Mouse (Mus musculus) liver, adult 2 months (tissue): ENCODE measurements around the gene Trpm5. TPM values are rescaled to one million over a fixed set of nuclear protein-coding genes. Genes with fewer than 3 reads are reported as not detected.

Experiments
- DNase-seq: peaks from one replicate; pipeline ENCODE4 v3.0.0-alpha.2; 2011; ENCODE audit warnings: low read depth, low spot score; ENCODE audit errors: extremely low read depth
- H3K27ac ChIP-seq: fragments of 200-500 bp; replicated peaks from 2 replicates; pipeline ENCODE4 v1.5.1; 2012; ENCODE audit warnings: low read depth, mild to moderate bottlenecking, control low read depth, inconsistent platforms, low read length; ENCODE audit not compliant: insufficient read depth
- H3K27me3 ChIP-seq: fragments of 200-500 bp; 2 replicates; pipeline ENCODE4 v1.6.1; 2012; ENCODE audit warnings: mild to moderate bottlenecking, moderate library complexity, low read length, inconsistent platforms; ENCODE audit not compliant: control insufficient read depth, insufficient read depth
- H3K36me3 ChIP-seq: fragments of 200-500 bp; 2 replicates; pipeline ENCODE4 v1.6.1; 2012; ENCODE audit warnings: low read length, inconsistent platforms; ENCODE audit not compliant: control insufficient read depth, insufficient read depth
- H3K4me1 ChIP-seq: fragments of 200-500 bp; 2 replicates; pipeline ENCODE4 v1.6.1; 2011; ENCODE audit warnings: low read length; ENCODE audit not compliant: control insufficient read depth, insufficient read depth
- H3K4me3 ChIP-seq: fragments of 200-500 bp; 2 replicates; pipeline ENCODE4 v1.5.1; 2011; ENCODE audit warnings: low read depth, mild to moderate bottlenecking, control low read depth, low read length, moderate library complexity; ENCODE audit not compliant: insufficient read depth
- H3K79me2 ChIP-seq: fragments of 200-500 bp; 2 replicates; pipeline ENCODE4 v1.6.1; 2012; ENCODE audit warnings: inconsistent platforms, mild to moderate bottlenecking, low read length, moderate library complexity; ENCODE audit not compliant: control insufficient read depth, insufficient read depth
- H3K9ac ChIP-seq: fragments of 200-500 bp; 2 replicates; pipeline ENCODE4 v1.6.1; 2012; ENCODE audit warnings: low read depth, mild to moderate bottlenecking, control low read depth, inconsistent platforms, low read length
- CTCF ChIP-seq: fragments of 200-500 bp; IDR thresholded peaks from 2 replicates; pipeline ENCODE4 v1.5.1; 2011; ENCODE audit warnings: low read depth, low read length, control low read depth
- POLR2A ChIP-seq: fragments of 200-500 bp; IDR thresholded peaks from 2 replicates; pipeline ENCODE4 v1.6.1; 2011; ENCODE audit warnings: low read length, control low read depth; ENCODE audit not compliant: insufficient read depth; ENCODE audit errors: extremely low read depth
- WGBS: fragments of 180-500 bp; shearing (Covaris S2); methylation state at CpG from one replicate; pipeline ENCODE4 v1.1.7; 2018; 5-methylcytosine and 5-hydroxymethylcytosine counted together
- polyA plus RNA-seq: library from polyadenylated mRNA; depleted of rRNA; stranded (reverse); fragments of >200 nt; gene quantifications from 2 replicates; pipeline ENCODE4 v1.2.3, GENCODE M21; 2012
- total RNA-seq: library from RNA; depleted of rRNA; stranded (reverse); fragments of >200 nt; gene quantifications from 2 replicates; pipeline ENCODE4 v1.2.3, GENCODE M21; 2014

Gene Trpm5
- total and polyA plus RNA-seq, 2 experiments = under 0.01 to 0.02 TPM

DNA sequence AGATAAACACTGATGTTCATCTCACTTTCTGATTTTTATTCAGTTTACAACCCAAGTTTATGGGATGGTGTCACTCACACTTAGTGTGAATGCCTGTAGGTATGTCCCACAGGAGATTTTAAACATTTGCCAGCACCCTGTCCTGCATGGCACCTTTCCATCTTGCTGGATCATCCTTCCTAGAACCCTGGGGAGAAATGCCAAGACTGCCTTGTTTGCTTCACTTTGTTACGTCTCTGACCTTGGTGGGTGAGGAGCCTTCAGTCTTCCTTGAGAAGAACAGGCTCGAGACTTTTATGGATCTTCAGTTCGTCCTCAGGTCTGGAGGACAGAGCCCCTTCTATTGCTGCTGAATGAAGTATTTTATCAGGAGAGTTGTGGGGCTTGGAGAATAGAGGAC, 45.1 kb downstream of the Trpm5 start:
- peaks cover 30% of the 10 kb centered on the region for H3K4me1 ChIP-seq
- H3K27me3 ChIP-seq = no peaks in the 10 kb centered on the region
- TF ChIP-seq POLR2A (no peak), CTCF (no peak)
- peaks cover 16% of the 10 kb centered on the region for H3K79me2 ChIP-seq
- H3K9ac ChIP-seq = no peak overlapping the region
- WGBS = 44% methylated on average over 3 of the region's 3 CpGs
- H3K27ac ChIP-seq = peak overlapping the region; percentile 72
- H3K4me3 ChIP-seq = no peak overlapping the region
- no peaks in the 10 kb centered on the region for H3K36me3 ChIP-seq
- DNase-seq = no peak

DNA sequence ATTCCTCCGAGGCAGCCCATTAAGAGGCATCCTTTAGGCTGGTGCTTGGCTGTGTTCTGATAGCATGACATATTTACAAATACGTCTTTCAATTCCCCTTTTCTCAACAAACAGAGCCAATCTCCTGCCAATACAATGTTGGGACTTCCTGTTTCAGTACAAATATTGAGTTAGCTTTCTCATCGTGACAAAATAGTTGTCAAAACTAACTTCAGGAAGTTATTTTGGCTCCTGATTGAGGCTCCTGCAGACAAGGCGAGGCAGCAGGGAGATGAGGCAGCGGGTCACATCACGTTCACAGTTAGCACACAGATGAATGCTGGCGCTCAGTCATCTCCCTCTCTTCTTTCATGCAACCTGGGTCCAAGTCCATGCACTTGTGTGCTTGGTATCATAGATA, 48.1 kb downstream of the Trpm5 start:
- TF ChIP-seq POLR2A (no peak), CTCF (no peak)
- WGBS = 24% methylated on average over 7 of the region's 7 CpGs
- H3K79me2 ChIP-seq = no peaks in the 10 kb centered on the region
- peaks cover 33% of the 10 kb centered on the region for H3K4me1 ChIP-seq
- H3K9ac ChIP-seq = no peak overlapping the region
- H3K27me3 ChIP-seq = no peaks in the 10 kb centered on the region
- H3K27ac ChIP-seq = no peak overlapping the region
- DNase-seq = no peak
- H3K36me3 ChIP-seq = no peaks in the 10 kb centered on the region
- no peak overlapping the region for H3K4me3 ChIP-seq

DNA sequence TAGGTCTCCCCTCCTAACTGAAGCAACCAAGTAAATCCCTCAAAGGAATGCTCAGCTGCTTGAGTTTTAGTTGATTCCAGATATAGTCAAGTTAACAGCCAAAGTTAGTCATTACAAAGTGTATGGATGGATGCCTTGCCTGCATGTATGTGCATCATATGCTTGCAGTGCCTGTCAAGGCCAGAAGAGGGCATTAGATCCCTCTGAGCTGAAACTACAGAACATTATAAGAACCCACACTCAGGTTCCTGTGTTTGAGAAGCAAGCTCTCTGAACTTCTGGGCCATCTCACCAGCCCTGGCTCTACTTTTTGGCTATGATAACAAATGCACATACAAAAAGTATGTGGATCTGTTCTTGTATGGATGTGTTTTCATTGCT, 49.6 kb downstream of the Trpm5 start:
- H3K9ac ChIP-seq = no peak overlapping the region
- TF ChIP-seq CTCF (no peak), POLR2A (no peak)
- no peak for DNase-seq
- no peak overlapping the region for H3K27ac ChIP-seq
- no peak overlapping the region for H3K4me3 ChIP-seq
- no peaks in the 10 kb centered on the region for H3K27me3 ChIP-seq
- no peaks in the 10 kb centered on the region for H3K79me2 ChIP-seq
- H3K36me3 ChIP-seq = no peaks in the 10 kb centered on the region
- peaks cover 26% of the 10 kb centered on the region for H3K4me1 ChIP-seq

DNA sequence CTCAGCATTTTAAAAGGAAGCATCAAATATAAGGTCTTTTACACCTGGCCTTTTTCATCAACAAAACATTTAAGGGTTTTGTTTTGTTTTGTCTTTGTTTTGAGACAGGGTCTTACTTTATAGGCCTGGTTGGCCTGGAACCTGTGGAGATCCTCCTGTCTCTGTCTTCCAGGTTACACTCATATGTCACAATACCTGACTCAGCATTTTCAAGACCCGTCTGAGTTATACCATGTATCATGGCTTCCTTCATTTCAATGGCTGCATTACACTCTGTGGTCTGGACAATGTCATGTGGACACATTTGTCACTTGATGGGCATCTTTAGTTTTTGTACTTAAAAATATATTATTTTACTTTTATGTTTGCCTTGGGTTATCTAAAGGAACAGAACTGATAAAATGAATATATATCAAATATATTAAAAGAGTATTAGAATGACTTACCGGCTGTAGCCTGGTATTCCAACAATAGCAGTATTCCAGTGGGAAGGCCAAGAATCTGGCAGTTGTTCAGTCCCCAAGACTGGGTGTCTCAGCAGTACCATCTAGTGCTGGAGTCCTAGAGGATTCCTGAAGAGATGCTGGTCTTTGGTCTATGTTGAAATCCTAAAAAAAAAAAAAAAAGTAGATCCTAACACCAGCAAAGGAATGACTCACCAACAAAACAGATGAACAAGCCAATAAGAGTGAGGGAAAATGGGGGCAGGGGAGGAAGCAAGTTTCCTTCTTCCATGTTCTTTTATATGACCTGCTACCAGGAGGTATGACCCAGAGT, 50.2 kb downstream of the Trpm5 start:
- no peak overlapping the region for H3K27ac ChIP-seq
- H3K4me3 ChIP-seq = no peak overlapping the region
- no peak for DNase-seq
- no peak for TF ChIP-seq POLR2A
- TF ChIP-seq CTCF = no peak
- H3K79me2 ChIP-seq = no peaks in the 10 kb centered on the region
- no peak overlapping the region for H3K9ac ChIP-seq
- no peaks in the 10 kb centered on the region for H3K27me3 ChIP-seq
- 89% methylated on average over 2 of the region's 2 CpGs for WGBS
- H3K4me1 ChIP-seq = peaks cover 20% of the 10 kb centered on the region
- H3K36me3 ChIP-seq = no peaks in the 10 kb centered on the region

DNA sequence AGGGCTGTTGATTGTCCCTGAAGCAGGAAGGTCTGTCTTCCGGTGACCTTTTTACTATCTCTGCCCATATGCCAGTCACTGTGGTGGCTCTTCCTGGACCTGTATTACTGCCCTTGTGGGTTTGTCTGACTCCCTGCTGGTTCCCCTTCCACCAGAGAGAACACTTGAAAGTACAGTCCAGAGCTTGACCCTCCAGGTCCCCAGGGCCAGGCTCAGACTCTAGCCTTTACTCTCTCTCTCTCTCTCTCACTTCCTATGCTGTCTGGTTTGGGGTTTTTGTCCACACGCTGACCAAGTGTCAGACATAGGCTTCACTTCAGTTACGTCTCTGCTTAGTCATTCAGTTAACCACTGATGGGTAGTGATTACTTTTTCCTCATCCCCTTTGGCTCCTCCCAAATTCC, 51.5 kb downstream of the Trpm5 start:
- DNase-seq = no peak

DNA sequence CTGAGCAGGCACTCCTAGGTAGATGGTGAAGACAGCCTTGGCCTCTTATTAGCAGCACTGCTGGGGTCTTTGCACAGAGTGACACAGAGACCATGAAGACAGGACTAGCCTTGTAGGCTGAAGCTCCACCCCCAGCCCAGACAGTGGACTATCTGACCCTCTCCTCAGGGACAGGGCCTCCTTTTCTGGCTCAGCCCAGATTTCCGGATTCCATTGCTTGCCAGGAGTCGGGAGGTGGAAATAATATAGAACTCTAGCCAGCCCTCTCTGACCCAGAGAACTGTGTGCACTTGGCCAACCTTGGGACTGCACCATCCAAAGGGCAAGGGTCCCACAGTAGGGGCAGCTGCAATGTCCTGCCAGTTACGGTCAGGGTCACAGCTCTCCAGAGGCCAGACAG, 52.4 kb downstream of the Trpm5 start:
- H3K27ac ChIP-seq = peak overlapping the region; percentile 35
- no peak overlapping the region for H3K9ac ChIP-seq

More for the DNA sequence above, 51.5 kb downstream of the Trpm5 start:
- H3K9ac ChIP-seq = no peak overlapping the region
- H3K27ac ChIP-seq = peak overlapping the region; percentile 35
- H3K79me2 ChIP-seq = no peaks in the 10 kb centered on the region
- no peak for TF ChIP-seq CTCF
- no peak for TF ChIP-seq POLR2A
- H3K36me3 ChIP-seq = no peaks in the 10 kb centered on the region
- H3K4me3 ChIP-seq = no peak overlapping the region
- peaks cover 18% of the 10 kb centered on the region for H3K4me1 ChIP-seq
- WGBS = 79% methylated on average over 3 of the region's 3 CpGs
- no peaks in the 10 kb centered on the region for H3K27me3 ChIP-seq

More for the DNA sequence above, 52.4 kb downstream of the Trpm5 start:
- no peak for TF ChIP-seq POLR2A
- TF ChIP-seq CTCF = no peak
- Histone ChIP-seq H3K36me3 (no peaks in the 10 kb centered on the region), H3K4me1 (peaks cover 18% of the 10 kb centered on the region), H3K4me3 (no peak overlapping the region), H3K27me3 (no peaks in the 10 kb centered on the region), H3K79me2 (no peaks in the 10 kb centered on the region)
- WGBS = 7% methylated on average over 3 of the region's 3 CpGs
- peak; percentile 95 for DNase-seq
